Mouse (Mus musculus) cortical plate, adult 2 months (tissue): Measurements from ENCODE around the gene Mat2a. TPM values are rescaled to one million over a fixed set of nuclear protein-coding genes. Genes with fewer than 3 reads are reported as not detected.
A peak's percentile ranks its signal among the peaks of the same experiment; 100 is the strongest.

Source experiments
- H3K27ac ChIP-seq: fragments of 200-500 bp; 2 replicates; pipeline ENCODE4 v1.5.1; 2012; ENCODE audit warnings: low read length, control low read depth, inconsistent platforms; ENCODE audit not compliant: insufficient read depth
- H3K4me1 ChIP-seq: fragments of 200-500 bp; 2 replicates; pipeline ENCODE4 v1.6.1; 2011; ENCODE audit warnings: low read length; ENCODE audit not compliant: control insufficient read depth, insufficient read depth
- H3K4me3 ChIP-seq: fragments of 200-500 bp; 2 replicates; pipeline ENCODE4 v1.5.1; 2011; ENCODE audit warnings: mild to moderate bottlenecking, low read length, control low read depth; ENCODE audit not compliant: insufficient read depth
- CTCF ChIP-seq: fragments of 200-500 bp; IDR thresholded peaks from 2 replicates; pipeline ENCODE4 v1.5.1; 2011; ENCODE audit warnings: mild to moderate bottlenecking, control low read depth, low read length; ENCODE audit not compliant: insufficient read depth; ENCODE audit errors: extremely low read depth
- POLR2A ChIP-seq: fragments of 200-500 bp; IDR thresholded peaks from 2 replicates; pipeline ENCODE4 v1.6.1; 2011; ENCODE audit warnings: mild to moderate bottlenecking, low read length, control low read depth; ENCODE audit not compliant: insufficient read depth; ENCODE audit errors: extremely low read depth
- polyA plus RNA-seq: library from polyadenylated mRNA; depleted of rRNA; stranded (reverse); fragments of >200 nt; gene quantifications from 2 replicates; pipeline ENCODE4 v1.2.3, GENCODE M21; 2012

Gene Mat2a
- polyA plus RNA-seq, 1 experiment = 180 TPM

GRCm38 (mm10) chr6:72407119-72407518 lies 32.2 kb downstream of the Mat2a start:
- Histone ChIP-seq H3K4me3 (no peak overlapping the region), H3K27ac (no peak overlapping the region), H3K4me1 (no peaks in the 10 kb centered on the region)
- TF ChIP-seq CTCF (peak; percentile 98), POLR2A (no peak)

GRCm38 (mm10) chr6:72405356-72405755 lies 34.0 kb downstream of the Mat2a start:
- TF ChIP-seq CTCF (no peak), POLR2A (no peak)
- no peak overlapping the region for H3K27ac ChIP-seq
- H3K4me3 ChIP-seq = no peak overlapping the region
- H3K4me1 ChIP-seq = no peaks in the 10 kb centered on the region

- peak; percentile 74 for TF ChIP-seq CTCF
- TF ChIP-seq POLR2A = no peak
- H3K27ac ChIP-seq = no peak overlapping the region
Observed at GRCm38 (mm10) chr6:72401875-72402274, 37.5 kb downstream of the Mat2a start.

GRCm38 (mm10) chr6:72399967-72400366 lies 39.4 kb downstream of the Mat2a start:
- Histone ChIP-seq H3K4me1 (no peaks in the 10 kb centered on the region), H3K4me3 (no peak overlapping the region), H3K27ac (no peak overlapping the region)
- TF ChIP-seq CTCF (no peak), POLR2A (no peak)

More at GRCm38 (mm10) chr6:72401875-72402274, 37.5 kb downstream of the Mat2a start:
- Histone ChIP-seq H3K4me1 (no peaks in the 10 kb centered on the region), H3K4me3 (no peak overlapping the region)

GRCm38 (mm10) chr6:72396837-72397251 lies 42.5 kb downstream of the Mat2a start:
- Histone ChIP-seq H3K27ac (no peak overlapping the region), H3K4me3 (no peak overlapping the region), H3K4me1 (no peaks in the 10 kb centered on the region)
- TF ChIP-seq CTCF = no peak
- TF ChIP-seq POLR2A = no peak

GRCm38 (mm10) chr6:72392341-72392740 lies 47.0 kb downstream of the Mat2a start:
- TF ChIP-seq POLR2A = no peak
- no peak for TF ChIP-seq CTCF
- Histone ChIP-seq H3K4me1 (no peaks in the 10 kb centered on the region), H3K4me3 (no peak overlapping the region), H3K27ac (no peak overlapping the region)

GRCm38 (mm10) chr6:72390795-72391521 lies 48.4 kb downstream of the Mat2a start:
- Histone ChIP-seq H3K4me3 (peak overlapping the region; percentile 36; the same call in 1 of the 2 replicates), H3K4me1 (no peaks in the 10 kb centered on the region), H3K27ac (0 out of 2 replicates have a peak overlapping the region, but pooled peaks have one; percentile 57)
- TF ChIP-seq POLR2A (no peak), CTCF (no peak)

- peak within 1 kb of the TSS; percentile 57 for H3K27ac ChIP-seq
- no peak for TF ChIP-seq CTCF
- TF ChIP-seq POLR2A = no peak
- H3K4me1 ChIP-seq = no peaks in the 10 kb centered on the region
- H3K4me3 ChIP-seq = peak within 1 kb of the TSS; percentile 36
Observed at GRCm38 (mm10) chr6:72389941-72390771, 49.2 kb downstream of the Mat2a start, which contains the start of gene Vamp8. Vamp8 (minus strand) TSS chr6:72390703.

- peak overlapping the region; percentile 57; the same call in 1 of the 2 replicates for H3K27ac ChIP-seq
- TF ChIP-seq POLR2A = no peak
- TF ChIP-seq CTCF = no peak
Observed at GRCm38 (mm10) chr6:72389471-72389940, 49.9 kb downstream of the Mat2a start.

GRCm38 (mm10) chr6:72388791-72389329 lies 50.5 kb downstream of the Mat2a start:
- TF ChIP-seq CTCF (no peak), POLR2A (no peak)
- no peak overlapping the region for H3K4me3 ChIP-seq
- no peaks in the 10 kb centered on the region for H3K4me1 ChIP-seq
- H3K27ac ChIP-seq = no peak overlapping the region

More at GRCm38 (mm10) chr6:72389471-72389940, 49.9 kb downstream of the Mat2a start:
- peak overlapping the region; percentile 36 for H3K4me3 ChIP-seq
- no peaks in the 10 kb centered on the region for H3K4me1 ChIP-seq
